Mouse (Mus musculus) brain, embryonic 14.5 days (tissue): ENCODE measurements around the gene Zfp953. TPM values are rescaled to one million over a fixed set of nuclear protein-coding genes. Genes with fewer than 3 reads are reported as not detected.
"Not testable (repeated sequence)": the region's sequence is repeated elsewhere in the genome, so short reads cannot be mapped to it uniquely, and the experiment has no call there.

Source experiments
- DNase-seq: peaks from one replicate; pipeline ENCODE4 v3.0.0-alpha.2; 2011; ENCODE audit warnings: low read depth
- CTCF ChIP-seq: fragments of 200-500 bp; IDR thresholded peaks from 2 replicates; pipeline ENCODE4 v1.5.1; 2012; ENCODE audit warnings: inconsistent platforms, mild to moderate bottlenecking, moderate library complexity, borderline replicate concordance; ENCODE audit not compliant: insufficient read depth, insufficient read length; ENCODE audit errors: extremely low read depth
- POLR2A ChIP-seq: fragments of 200-500 bp; IDR thresholded peaks from 2 replicates; pipeline ENCODE4 v1.6.1; 2012; ENCODE audit warnings: mild to moderate bottlenecking, inconsistent platforms, borderline replicate concordance; ENCODE audit not compliant: poor library complexity, insufficient read depth, insufficient read length, severe bottlenecking; ENCODE audit errors: extremely low read depth
- polyA plus RNA-seq: library from polyadenylated mRNA; depleted of rRNA; stranded (reverse); fragments of >200 nt; gene quantifications from 2 replicates; pipeline ENCODE4 v1.2.3, GENCODE M21; 2012; rRNA removed

Gene Zfp953
- 0.66 and 0.70 TPM in 2 replicates for polyA plus RNA-seq

GRCm38 (mm10) chr13:67360131-67360744, at the start of gene Zfp953, which contains the start of gene Gm28044:
Gene Zfp953, minus strand, starts transcription at chr13:67360605.
Gene Gm28044, minus strand, starts transcription at chr13:67360536.
- TF ChIP-seq CTCF (no peak), POLR2A (no peak)
- peak; percentile 95 for DNase-seq

GRCm38 (mm10) chr13:67399183-67399903, 38.9 kb upstream of the Zfp953 start, which contains the start of gene Zfp429:
Gene Zfp429, minus strand, starts transcription at chr13:67399819.
- peak; percentile 81 for DNase-seq

GRCm38 (mm10) chr13:67376255-67376654, 15.8 kb upstream of the Zfp953 start:
- not testable (repeated sequence) for DNase-seq

- DNase-seq: peak; percentile 68
These were observed 14.9 kb upstream of the Zfp953 start, which contains the start of the genes Gm28041 and Zfp456 for GRCm38 (mm10) chr13:67375050-67375911. Gene Gm28041, minus strand, starts transcription at chr13:67375733. Gene Zfp456, minus strand, starts transcription at chr13:67375810.

GRCm38 (mm10) chr13:67351854-67352253, 8.6 kb downstream of the Zfp953 start:
- TF ChIP-seq POLR2A: no peak
- TF ChIP-seq CTCF: no peak
- DNase-seq: no peak

GRCm38 (mm10) chr13:67343422-67343821, 17.0 kb downstream of the Zfp953 start:
- TF ChIP-seq POLR2A (no peak), CTCF (no peak)
- no peak for DNase-seq

GRCm38 (mm10) chr13:67332877-67333276, 27.5 kb downstream of the Zfp953 start:
- peak; percentile 4 for DNase-seq
- TF ChIP-seq CTCF (no peak), POLR2A (no peak)

GRCm38 (mm10) chr13:67332019-67332724, 28.2 kb downstream of the Zfp953 start, which contains the start of gene Zfp595:
Gene Zfp595, minus strand, starts transcription at chr13:67332570.
- DNase-seq: peak; percentile 93
- no peak for TF ChIP-seq POLR2A
- peak; percentile 58; the same call in 1 of the 2 replicates for TF ChIP-seq CTCF

GRCm38 (mm10) chr13:67306718-67307117, 53.7 kb downstream of the Zfp953 start:
- peak; percentile 33 for DNase-seq
- TF ChIP-seq CTCF (no peak), POLR2A (no peak)

GRCm38 (mm10) chr13:67305822-67306672, 54.4 kb downstream of the Zfp953 start, which contains the start of gene Zfp457:
Gene Zfp457, minus strand, starts transcription at chr13:67306485.
- DNase-seq: peak; percentile 97
- TF ChIP-seq POLR2A: peak; percentile 66; the same call in 1 of the 2 replicates
- TF ChIP-seq CTCF: no peak

Other genes with a start within 250 kb of the Zfp953 start
- 0.03 and 0.25 TPM in 2 replicates for gene Rslcan18, start 244.3 kb downstream of the Zfp953 start, polyA plus RNA-seq
- 2.6 and 3.7 TPM in 2 replicates for gene Zfp759, start 238.9 kb downstream of the Zfp953 start, polyA plus RNA-seq
- 3.8 and 4.2 TPM in 2 replicates for gene Rsl1, start 187.4 kb downstream of the Zfp953 start, polyA plus RNA-seq
- 1.4 and 1.6 TPM in 2 replicates for gene Zfp455, start 166.1 kb downstream of the Zfp953 start, polyA plus RNA-seq
- 3.6 and 5.3 TPM in 2 replicates for gene Zfp458, start 82.1 kb downstream of the Zfp953 start, polyA plus RNA-seq
- gene Zfp457, start 54.1 kb downstream of the Zfp953 start, polyA plus RNA-seq: 1.8 and 2.6 TPM in 2 replicates
- 2.2 and 2.3 TPM in 2 replicates for gene Zfp595, start 28.0 kb downstream of the Zfp953 start, polyA plus RNA-seq
- 0.30 TPM in 1 of 2 replicates, not detected in the other for gene Gm28044, start 69 bp downstream of the Zfp953 start, polyA plus RNA-seq
- gene Gm28041, start 15.1 kb upstream of the Zfp953 start, polyA plus RNA-seq: not detected in 2 replicates
- 0.32 and 0.42 TPM in 2 replicates for gene Zfp456, start 15.2 kb upstream of the Zfp953 start, polyA plus RNA-seq
- 3.4 and 4.0 TPM in 2 replicates for gene Zfp429, start 39.2 kb upstream of the Zfp953 start, polyA plus RNA-seq
- gene Zfp459, start 60.8 kb upstream of the Zfp953 start, polyA plus RNA-seq: 0.59 TPM in 2 replicates
- 3.1 and 3.3 TPM in 2 replicates for gene Zfp874a, start 91.0 kb upstream of the Zfp953 start, polyA plus RNA-seq
- 2.9 and 3.3 TPM in 2 replicates for gene Zfp874b, start 123.7 kb upstream of the Zfp953 start, polyA plus RNA-seq
- gene Zfp58, start 139.9 kb upstream of the Zfp953 start, polyA plus RNA-seq: 5.4 and 5.6 TPM in 2 replicates
- gene Gm26965, start 165.5 kb upstream of the Zfp953 start, polyA plus RNA-seq: not detected in 2 replicates
- 23.7 and 25.7 TPM in 2 replicates for gene Zfp87, start 165.6 kb upstream of the Zfp953 start, polyA plus RNA-seq
- 8.5 and 9.0 TPM in 2 replicates for gene Zfp748, start 193.2 kb upstream of the Zfp953 start, polyA plus RNA-seq
- 2.7 and 3.3 TPM in 2 replicates for gene Zfp729b, start 249.1 kb upstream of the Zfp953 start, polyA plus RNA-seq